Mouse (Mus musculus) inflammation-experienced regulatory T-cells, adult 6 months (primary cell): ENCODE data around the gene Prap1. TPM values are rescaled to one million over a fixed set of nuclear protein-coding genes. Genes with fewer than 3 reads are reported as not detected.
A peak's percentile ranks its signal among the peaks of the same experiment; 100 is the strongest.

Source experiments
- ATAC-seq: one replicate; pipeline ENCODE4 v1.8.0; 2017
- polyA plus RNA-seq, 3 experiments: library from polyadenylated mRNA; unstranded; fragments of 100-300 nt; shearing (Covaris generic); gene quantifications; one replicate each; pipeline ENCODE4 v1.2.1; 2017

Gene Prap1
- polyA plus RNA-seq = not detected

DNA sequence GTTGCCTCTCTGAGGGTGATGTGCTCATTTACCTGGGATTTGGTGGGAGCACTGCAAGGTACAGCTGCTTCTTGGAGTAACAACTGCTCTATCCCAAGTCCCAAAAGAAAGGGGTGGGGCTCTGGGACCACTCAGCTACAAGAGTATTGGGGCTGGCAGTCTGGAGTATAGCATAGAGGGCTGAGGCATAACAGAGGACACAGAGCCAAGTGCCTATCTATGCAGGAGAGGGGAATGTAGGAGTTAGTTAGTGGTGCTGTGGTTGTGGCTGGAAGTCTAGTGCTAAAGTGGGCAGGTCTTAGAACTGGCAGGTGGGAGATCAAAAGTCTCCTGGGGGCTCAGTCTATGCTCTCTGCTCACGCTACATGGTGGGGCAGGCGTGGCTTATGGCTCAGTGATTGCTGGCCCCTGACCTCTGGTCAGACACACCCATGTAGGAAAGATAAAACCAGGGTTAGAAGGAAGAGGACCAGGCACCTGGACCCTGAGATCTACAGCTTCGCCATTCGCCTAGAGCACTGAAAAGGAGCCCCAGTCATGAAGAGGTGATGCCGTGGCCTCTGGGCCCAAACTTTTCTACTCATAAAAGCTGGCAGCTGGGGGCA is at the start of gene Prap1:
TSS of gene Prap1 (plus strand) at position 472 of the 605 bp plus-strand sequence.
- no peak for ATAC-seq

DNA sequence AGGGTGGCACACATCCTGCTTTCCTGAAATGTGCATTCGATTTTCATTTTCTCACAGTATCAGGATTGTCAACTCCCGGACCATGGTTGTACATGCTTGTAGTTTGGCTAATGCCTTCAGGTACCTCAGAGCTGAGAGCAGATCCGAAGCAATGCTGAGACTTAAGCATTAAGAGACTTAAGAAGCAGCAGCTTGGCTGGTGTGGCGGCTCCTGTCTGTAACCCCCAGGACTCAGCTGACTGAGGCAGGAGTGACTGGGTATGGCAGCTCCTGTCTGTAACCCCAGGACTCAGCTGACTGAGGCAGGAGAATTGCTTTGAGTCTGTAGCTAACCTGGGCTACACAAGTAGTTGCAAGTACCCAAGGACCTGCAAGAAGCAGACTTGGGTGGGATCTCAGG is 47.6 kb upstream of the Prap1 start:
- no peak for ATAC-seq

DNA sequence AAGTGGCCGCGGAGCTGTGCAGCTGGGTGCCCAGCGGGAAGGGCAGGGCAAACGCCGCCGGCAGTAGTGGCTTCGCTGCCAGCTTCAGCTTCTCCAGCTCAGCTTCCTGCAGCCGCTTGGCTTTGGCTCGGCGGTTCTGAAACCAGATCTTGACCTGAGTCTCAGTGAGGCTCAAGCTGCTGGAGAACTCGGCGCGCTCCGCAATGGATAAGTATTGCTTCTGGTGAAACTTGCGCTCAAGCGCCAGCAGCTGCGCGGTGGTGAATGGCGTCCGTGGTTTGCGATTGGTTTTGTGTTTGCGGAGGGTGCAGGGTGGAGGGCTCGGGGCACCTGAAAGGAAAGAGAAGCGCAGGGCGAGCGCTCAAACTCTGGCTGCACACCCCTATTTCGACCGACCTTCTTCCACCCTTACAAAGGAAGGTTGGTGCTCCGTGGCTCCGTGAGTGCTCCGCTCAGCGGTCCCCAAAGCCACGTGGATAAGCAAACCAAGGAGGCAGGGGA is 45.3 kb upstream of the Prap1 start:
- ATAC-seq = no peak

DNA sequence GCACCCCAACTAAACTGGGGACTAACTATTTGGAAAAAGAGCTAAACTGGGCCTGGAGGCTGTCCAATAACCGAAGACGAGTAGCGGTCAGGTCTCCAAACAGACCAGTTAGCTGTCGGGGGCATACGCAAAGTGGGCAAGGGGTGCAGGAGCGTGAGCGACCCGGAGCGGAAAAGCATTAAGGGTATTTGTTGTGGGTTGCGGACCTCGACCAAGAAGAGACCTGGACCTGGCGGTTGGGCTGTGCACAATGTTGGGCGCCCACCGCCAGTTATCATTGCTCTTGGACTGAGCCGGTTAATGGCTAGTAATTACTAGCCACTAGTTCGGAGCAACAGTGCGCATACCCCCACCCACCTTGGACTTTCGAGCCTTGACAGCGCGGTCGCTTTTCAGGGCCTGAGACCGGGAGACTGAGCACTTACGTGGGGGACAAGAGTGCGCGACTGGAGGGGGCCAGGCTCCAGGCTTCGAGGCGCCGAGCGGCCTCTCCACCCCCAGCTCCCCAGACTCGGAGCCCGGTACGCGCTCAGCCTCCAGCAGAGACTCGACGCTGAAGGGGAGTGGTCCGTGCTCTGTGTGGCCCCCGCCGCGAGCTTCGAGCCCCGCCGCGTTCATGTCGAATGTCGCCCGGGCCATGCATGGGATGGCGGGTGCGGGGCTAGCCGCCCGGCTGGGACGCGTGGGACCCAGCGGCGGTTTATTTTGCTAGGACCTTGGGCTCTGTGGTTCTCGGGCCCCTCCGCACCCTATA is 44.7 kb upstream of the Prap1 start, which contains the start of gene Msx3:
TSS of gene Msx3 (minus strand) at position 729 of the 754 bp plus-strand sequence.
- ATAC-seq = no peak

DNA sequence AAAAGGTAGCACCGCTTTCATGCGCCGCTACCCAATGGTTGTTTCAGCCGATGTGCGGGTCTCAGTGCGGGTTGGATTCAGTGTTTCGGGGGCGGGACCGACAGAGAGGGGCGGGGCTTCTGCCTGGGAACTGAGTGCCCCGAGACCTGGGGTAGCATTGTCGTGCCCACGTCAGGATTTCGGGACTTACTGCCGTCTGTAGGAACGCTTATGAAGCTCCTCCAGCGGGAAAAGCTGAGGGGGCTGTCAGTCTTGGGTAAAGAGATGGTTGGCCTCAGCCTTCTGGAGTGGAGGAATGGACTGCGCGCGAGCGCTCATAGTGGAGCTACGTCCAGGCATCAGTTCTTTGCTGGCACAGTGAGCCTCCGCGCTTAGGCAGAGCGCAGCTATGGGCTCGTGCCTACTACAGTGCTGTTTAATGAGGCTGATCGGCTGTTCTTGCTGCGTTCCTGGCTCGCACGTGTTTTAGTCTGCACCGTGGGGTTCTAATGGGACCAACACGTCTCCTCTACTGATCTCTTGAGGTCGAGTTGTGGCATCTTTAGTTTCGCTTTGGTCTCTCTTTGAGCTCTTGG is 44.0 kb upstream of the Prap1 start:
- ATAC-seq = peak; percentile 25

DNA sequence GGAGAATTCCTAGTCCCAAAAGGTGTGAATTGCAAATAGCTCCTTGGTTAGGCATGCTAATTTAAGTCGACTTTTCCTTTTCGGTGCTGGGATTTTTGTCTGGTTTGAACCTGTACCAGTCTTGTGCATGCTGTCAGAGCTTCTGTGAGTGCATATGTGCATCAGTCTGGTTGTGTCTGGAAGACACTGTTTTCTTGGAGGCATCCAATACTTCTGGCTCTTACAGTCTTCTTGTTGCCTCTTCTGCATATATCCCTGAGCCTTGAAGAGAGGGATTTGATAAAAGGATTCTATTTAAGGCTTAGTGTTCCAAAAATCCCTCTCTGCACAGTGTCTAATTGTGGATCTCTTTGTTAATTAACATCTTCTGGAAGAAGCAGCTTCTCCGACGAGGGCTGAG is 39.1 kb upstream of the Prap1 start:
- no peak for ATAC-seq

DNA sequence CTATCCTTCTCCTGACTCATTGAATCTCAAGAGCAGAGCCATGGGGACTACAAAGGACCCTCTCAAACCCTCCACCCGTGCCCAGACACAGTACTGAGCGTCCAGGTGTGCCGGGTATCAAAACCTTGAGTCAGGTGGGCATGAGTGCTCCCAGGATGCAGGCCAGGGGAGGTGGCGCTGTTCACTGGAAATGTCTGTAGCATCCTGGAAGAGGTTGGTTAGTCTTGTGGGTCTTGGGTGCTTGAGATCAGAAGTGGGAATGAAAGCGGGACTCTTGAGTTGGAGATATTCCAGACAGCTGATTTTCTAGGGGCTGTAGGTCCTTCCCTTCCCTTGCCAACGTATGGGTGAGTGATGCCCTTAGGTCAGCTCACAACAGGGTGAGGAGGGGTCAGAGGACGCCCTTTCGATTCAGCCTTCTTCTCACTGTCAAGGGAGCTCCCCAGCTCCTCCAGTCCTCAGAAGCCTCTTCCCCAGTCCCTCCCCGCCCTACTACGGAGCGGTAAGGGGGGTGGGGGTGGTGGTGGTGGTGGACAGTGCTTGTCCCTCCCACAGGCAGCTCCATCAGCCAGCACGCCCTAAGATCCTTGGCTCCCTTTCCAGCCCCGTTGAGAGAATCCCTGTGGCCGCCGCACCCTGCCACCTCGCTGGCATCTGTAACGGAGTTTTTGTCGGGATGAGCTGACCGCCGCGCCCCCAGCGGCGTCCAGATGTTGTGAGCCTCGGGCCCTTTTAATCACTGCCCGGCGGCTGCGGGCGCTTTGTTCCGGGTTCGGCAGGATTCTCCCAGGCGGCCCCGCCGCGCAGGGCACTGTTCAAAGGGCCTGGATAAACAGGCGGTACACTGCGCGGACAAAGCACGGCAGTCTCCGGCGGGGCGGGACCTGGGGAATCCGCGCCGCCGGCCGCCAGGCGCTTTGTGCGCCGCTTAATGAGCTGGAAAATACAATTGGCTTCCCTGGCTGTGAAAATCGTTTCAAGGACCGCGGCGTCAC is 35.5 kb upstream of the Prap1 start:
- ATAC-seq = no peak

DNA sequence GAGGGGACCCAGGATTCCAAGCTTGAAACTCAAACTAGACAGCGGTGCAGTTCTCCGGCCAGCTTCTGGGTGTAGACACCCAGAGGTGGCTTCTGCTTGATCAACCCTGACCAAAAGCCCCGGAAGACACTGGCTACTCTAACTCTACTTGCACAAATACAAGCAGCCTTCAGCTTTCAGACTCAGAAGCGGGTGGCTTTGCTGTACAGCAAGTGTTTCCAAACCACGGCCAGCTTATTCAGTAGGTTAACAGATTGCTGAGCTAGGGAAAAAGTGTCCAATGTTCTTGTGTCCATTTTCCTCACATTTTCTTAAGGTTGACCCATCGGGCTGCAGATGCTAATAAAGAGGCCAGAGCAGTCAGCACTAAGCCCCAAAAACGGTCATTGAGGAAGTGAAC is 34.7 kb upstream of the Prap1 start:
- ATAC-seq = no peak

DNA sequence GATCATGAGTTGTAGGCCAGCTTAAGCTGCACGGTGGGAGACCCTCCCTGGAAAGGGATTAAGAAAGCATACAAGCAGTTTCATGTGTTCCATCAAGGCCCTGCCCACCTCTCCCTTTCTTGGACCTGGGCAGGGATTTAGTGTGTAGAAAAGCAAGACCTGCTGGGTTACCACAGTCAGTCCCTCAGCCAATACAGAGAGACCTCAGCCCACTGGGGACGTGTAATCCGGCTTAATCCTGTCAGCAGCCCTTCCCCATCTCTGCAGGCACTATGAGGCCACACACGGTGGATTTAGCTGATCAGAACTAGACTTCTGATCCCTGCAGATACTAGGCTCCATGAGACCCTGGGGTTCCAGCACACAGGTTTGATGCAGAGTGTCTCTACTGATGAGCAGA is 33.6 kb upstream of the Prap1 start:
- no peak for ATAC-seq

DNA sequence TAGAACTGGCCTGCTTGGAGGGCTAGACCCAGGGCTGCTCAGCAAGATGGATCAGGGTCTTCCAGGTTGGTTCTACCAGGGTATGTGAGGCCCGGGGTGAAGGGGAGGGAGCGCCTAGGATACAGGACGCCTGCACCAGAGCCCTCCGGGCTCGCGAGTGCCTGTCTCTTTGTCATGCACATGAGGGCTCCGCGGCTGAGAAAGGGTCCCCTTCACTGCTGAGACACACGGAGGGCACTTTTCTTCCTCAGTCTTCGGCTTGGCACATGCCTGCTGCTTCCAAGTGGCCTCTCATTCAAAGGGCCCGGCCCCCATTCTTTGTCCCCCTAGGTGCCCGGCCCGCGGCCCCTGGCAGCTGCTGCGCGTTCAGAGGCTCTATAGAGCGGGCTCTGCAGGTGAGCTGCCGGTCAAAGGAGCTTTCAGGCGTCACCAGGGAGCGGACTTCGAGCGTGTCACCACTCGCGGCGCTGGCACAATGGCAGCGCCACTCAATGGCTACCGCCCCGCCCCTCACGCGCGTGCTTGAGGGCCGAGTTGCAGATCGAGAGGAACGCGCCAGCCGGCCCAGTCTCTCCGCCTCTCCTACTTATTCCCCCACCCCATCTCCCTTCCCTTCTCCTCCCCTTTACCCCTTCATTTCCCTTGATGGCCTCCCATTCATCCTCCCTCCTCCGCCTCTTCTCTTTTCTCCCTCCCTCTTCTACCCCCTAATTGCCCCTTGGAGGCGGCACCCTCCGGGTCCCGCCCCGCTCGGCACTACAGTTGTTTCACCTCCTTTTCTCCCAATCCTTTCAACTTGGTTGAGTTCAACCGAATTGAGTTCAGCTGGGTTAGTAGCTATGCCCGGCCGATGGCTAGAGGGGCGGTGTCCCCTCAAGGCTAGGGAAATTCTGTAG is 32.0 kb upstream of the Prap1 start:
- no peak for ATAC-seq

DNA sequence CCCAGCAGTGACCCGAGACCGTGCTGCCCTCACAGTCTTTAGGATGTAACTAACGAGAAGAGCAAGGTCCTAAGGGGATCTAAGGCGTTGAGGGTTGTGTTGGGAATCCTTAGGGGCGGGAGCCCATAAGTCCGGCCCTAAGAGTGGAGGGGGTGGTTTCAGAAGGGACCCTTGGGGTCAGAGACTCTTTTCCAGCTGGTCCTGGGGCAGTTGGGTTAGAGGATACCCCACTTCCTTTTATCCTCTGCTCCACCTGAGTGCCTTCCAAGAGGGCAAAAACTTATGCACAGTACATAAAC is 31.4 kb upstream of the Prap1 start:
- ATAC-seq = no peak

DNA sequence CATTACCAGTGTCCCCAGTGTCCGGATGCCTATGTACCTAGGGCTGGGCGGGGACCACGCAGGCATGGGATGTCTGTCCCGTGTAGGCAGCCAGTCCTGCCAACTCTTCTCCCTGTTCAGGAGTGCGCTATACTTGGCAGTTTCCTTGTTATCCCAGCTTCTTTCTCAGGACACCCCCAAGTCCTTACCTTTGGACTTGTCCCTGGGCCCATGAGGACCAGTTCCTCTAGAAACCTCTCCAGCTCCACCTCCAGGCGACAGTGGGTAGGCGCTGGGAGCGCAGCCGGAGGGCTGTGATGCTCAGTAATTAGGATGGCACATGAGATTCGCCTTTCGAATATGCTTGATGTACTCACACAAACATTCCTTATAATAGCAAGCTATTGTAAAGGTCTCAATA is 30.9 kb upstream of the Prap1 start:
- ATAC-seq = no peak

DNA sequence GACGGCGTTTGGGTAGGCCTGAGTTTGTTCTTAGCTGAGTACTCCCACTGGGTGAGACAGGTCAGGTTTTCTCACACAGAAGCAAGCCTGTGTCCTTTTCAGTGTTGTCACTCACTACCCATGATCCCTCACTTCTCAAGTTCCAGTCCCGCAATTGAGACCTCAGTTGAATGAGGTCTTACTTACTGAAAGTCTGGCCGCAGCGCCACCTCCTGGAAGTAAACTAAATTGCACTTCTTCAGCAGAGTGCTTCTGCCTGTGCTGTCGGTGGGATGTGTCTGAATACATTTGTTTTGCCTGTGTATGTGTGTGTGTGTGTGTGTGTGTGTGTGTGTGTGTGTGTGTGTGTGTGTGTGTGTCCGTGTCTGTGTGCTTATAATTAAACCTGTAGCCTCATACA is 30.1 kb upstream of the Prap1 start:
- peak; percentile 68 for ATAC-seq

DNA sequence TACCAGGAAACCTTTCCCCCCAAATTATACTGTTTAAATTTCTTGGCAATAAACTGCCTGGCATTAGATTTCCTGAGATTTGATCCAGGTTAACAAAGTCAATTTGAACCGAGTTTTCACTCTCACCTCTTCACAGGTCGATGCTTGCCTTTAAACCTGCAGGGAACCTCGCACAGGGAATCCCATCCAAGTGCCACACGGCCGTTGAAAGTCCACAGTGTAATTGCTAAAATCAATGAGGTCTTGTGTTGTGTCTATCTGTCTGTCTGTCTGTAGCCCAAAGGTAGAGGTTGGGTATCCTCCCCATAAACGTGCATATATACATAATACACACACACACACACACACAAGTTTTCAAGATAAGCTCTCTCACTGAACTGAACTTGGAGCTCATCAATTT is 25.8 kb upstream of the Prap1 start:
- ATAC-seq = no peak

DNA sequence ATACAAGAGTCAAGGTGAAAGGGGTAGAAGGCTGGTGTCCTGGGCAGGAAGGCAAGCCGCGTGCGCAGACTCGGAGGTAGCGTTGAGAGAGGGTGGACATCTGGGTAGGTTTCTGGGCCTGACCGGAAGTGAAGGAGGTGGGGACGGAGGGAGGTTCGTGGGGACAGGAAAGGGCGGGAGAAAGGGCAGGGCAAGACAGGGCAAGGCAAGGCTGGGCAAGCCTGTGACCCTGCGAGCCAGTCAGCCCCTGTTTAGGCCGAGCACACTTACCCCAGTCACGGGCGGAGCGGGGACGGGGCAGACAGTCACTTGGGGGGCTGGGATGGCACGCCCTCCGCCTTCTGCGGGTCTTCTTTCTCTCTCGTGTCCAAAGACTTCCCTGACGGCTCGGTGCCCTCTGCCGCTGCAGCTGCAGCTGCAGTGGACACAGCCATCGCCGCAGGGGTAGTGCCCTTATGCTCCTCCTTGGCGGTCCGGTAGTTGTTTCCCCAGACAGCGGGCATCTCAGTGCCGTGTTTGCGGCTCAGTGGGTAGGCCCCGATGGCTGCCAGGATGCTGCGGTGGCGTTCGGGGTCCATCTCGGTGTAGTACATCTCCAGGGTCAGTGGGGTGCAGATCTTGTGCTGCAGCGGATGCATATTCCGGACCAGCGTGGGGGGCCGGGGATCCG is 23.0 kb upstream of the Prap1 start:
- no peak for ATAC-seq

DNA sequence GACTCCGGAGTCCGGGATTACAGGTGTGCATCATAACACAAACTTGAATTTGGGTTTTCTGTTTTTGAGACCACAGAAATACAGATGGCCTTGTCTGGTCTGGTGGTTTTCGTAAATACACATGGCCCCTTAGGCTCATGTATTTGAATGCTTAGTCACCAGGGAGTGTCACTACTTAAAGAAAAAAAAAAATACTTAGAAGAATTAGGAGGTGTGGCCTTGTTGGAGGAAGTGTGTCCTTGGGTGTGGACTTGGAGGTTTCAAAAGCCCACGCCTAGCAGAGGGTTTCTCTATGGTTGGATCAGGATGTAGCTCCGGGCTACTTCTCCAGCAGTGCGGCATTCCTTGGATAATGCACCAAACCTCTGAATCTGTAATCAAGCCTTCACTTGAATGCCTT is 15.5 kb upstream of the Prap1 start:
- no peak for ATAC-seq

DNA sequence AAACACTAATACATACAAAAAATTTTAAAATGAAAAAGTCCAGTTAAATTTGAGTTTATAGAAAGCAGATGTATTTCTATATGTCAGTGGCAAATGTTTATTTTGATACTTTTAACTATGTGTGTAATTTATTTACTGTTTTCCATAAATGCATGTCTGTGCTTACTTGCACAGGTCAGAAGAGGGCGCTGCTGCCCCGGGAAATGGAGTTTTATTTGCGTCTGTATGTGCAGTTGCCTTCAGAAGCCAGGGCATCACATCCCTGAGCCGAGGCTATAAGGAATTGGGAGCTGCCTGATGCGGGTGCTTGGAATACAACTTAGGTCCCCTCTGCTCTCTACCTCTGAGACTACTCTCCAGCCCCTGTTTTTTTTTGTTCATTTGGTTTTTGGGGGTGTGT is 14.5 kb upstream of the Prap1 start:
- no peak for ATAC-seq

DNA sequence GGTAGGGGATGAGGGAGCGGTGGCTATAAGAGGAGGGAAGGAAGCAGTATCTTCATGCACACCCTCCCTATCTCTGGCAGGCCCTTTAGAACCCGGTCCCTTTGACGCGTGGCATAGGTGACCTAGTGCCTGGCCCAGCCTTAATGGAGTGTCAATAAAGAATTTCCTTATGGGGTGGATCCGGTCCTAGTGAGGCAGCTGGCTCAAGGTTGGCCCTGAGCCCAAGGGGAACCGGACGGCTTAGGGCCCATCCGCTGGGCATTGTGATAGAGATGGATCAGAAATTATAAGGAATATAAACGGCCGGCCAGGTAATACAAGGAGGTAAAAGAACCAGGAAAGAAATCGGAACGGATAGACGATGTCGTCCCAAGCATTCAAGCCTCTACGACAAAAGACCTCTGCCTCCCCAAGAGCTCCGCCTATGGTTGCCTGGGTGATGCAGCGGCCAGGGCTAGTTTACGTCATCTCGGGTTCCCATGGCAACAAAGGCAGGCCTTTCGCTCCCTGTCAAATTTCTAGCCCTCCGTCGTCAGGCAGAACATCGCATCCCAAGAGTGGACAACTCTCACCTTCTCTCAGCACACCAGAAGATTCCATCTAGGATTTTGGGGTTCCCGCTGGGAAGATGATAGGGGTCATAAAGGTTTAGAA is 12.6 kb upstream of the Prap1 start:
- ATAC-seq = peak; percentile 52

DNA sequence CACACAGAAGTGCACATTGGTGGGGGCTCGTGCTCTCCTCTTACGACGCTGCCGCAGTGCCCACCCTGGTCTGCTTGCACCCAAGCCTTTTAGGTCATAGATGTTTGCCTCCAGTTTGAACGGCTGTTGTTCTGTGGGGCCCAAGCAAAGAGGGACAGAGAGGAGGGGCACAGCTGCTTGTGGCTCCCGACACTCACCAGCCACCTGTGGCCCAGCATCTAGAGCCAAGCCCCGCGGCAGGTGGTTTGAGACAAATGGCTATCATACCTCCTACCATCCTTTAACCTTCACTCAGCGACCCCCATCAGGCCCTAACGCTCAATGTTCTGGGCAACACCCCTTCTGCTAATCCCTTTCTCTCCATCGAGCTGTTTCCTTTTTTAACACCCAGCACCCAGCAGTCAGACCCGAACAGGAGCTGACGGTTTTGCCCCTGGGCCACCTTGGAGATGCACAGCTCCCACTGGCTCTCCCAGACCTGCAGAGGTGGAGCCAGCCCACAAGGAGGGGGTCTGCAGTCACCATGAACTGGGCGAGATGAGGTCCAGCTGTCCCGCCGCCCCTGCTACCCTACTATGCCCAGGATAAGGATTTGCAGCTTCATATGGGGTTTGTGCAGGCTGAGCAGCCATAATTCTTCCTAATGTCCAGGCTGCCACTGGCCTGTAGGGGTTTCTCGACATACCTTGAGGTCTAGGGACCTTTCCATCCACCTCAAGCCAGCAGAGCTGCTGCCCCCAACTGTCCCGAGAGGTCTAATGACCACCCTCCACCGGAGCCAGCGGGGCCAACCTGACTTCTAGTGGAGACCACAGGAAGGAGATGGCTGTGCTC is 11.6 kb upstream of the Prap1 start:
- ATAC-seq = no peak

DNA sequence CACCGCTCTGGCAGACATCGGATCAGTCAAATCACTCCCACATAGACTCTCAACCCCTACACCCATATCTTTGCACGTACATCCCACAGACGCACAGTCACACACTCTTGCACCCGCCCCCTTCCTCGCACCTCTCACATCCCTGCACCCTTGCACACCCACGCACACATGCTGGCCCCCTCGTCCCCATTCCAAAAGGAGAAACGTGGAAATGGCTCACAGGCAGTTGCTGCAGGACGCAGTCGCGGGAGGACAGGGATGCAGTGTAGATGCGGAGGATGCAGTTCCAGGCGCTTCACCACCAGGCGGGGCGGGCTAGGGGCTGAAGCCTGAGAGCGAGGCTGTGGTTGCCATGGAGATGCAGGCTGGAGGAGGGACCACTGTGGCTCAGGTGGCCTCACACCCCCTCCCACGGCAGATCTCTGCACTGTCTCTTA is 10.9 kb upstream of the Prap1 start, which contains the start of gene Caly:
TSS of gene Caly (minus strand) at position 307 of the 437 bp plus-strand sequence.
- ATAC-seq = no peak
